Mouse (Mus musculus) embryonic fibroblast, embryonic 13.5 days (primary cell): ENCODE results near the gene Vamp1.

Source experiments
- CTCF ChIP-seq: IDR thresholded peaks from 2 replicates; pipeline ENCODE4 v1.5.1; 2011; ENCODE audit warnings: mild to moderate bottlenecking, control low read depth, low read length, moderate library complexity, borderline replicate concordance; ENCODE audit not compliant: insufficient read depth
- POLR2A ChIP-seq: IDR thresholded peaks from 2 replicates; pipeline ENCODE4 v1.6.1; 2011; ENCODE audit warnings: low read depth, mild to moderate bottlenecking, control low read depth, low read length, moderate library complexity

DNA sequence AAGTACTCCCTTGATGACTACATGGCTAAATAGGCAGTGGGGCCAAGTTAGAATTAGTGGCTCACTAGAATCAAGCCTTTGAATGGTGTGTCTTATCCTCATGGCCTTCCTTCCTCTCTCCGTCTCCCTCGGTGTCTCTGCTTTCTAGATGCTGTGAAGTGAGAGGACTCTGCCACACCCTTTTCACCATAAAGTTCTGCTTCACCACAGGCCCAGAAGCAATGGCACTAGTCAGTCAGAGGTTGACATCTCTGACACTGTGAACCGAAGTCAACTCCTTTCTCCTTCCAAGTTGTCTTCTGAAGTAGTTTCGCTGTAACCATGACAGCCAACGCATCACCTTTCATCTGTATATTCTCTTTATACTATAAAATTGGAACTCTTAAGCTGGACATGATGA lies 24.2 kb downstream of the Vamp1 start:
- TF ChIP-seq POLR2A, result no peak
- TF ChIP-seq CTCF, result no peak
